Mouse (Mus musculus): ENCODE measurements around the gene Tiam1. TPM values are rescaled to one million over a fixed set of nuclear protein-coding genes. Genes with fewer than 3 reads are reported as not detected.

Tiam1 gene
- total and polyA plus RNA-seq, 2 experiments from 2014 or later: 20.5 to 42.4 TPM

- WGBS: 74% methylated on average over 15 of the region's 15 CpGs
Measured at GRCm38 (mm10) chr16:89830221-89830648, 313.3 kb downstream of the Tiam1 start.

GRCm38 (mm10) chr16:89827496-89828125 is 316.0 kb downstream of the Tiam1 start:
- no peaks in the 10 kb centered on the region for H3K9me3 ChIP-seq (ENCODE audit: low read length)
- WGBS: 63% methylated on average over 17 of the region's 17 CpGs
- peaks cover 3% of the 10 kb centered on the region for H3K36me3 ChIP-seq (ENCODE audit: insufficient read depth)
- TF ChIP-seq CTCF (IDR thresholded peaks at IDR 0.05; ENCODE audit: low read depth): no peak
- H3K4me1 ChIP-seq (ENCODE audit: insufficient read depth): no peaks in the 10 kb centered on the region
- H3K4me3 ChIP-seq (ENCODE audit: low read depth, low read length): no peak overlapping the region
- H3K4me2 ChIP-seq (ENCODE audit: low read depth): no peak overlapping the region
- no peaks in the 10 kb centered on the region for H3K27me3 ChIP-seq (ENCODE audit: insufficient read depth, low read length)
- no peak overlapping the region for H3K9ac ChIP-seq
- ATAC-seq (peak; percentile 81), DNase-seq (peak; percentile 35)
- no peak overlapping the region for H3K27ac ChIP-seq (ENCODE audit: low read depth, low read length)

More at GRCm38 (mm10) chr16:89830221-89830648, 313.3 kb downstream of the Tiam1 start:
- H3K4me2 ChIP-seq (ENCODE audit: low read depth): no peak overlapping the region
- DNase-seq: no peak
- no peak for ATAC-seq
- no peak overlapping the region for H3K27ac ChIP-seq (ENCODE audit: low read depth, low read length)
- no peak overlapping the region for H3K9ac ChIP-seq
- TF ChIP-seq CTCF (IDR thresholded peaks at IDR 0.05; ENCODE audit: low read depth): no peak
- no peaks in the 10 kb centered on the region for H3K9me3 ChIP-seq (ENCODE audit: low read length)
- no peak overlapping the region for H3K4me3 ChIP-seq (ENCODE audit: low read depth, low read length)
- peaks cover 3% of the 10 kb centered on the region for H3K36me3 ChIP-seq (ENCODE audit: insufficient read depth)
- no peaks in the 10 kb centered on the region for H3K27me3 ChIP-seq (ENCODE audit: insufficient read depth, low read length)
- H3K4me1 ChIP-seq (ENCODE audit: insufficient read depth): no peaks in the 10 kb centered on the region

GRCm38 (mm10) chr16:89825875-89826274 is 317.7 kb downstream of the Tiam1 start:
- H3K4me1 ChIP-seq (ENCODE audit: insufficient read depth): no peaks in the 10 kb centered on the region
- no peak for TF ChIP-seq CTCF (IDR thresholded peaks at IDR 0.05; ENCODE audit: low read depth)
- no peak overlapping the region for H3K27ac ChIP-seq (ENCODE audit: low read depth, low read length)
- no peaks in the 10 kb centered on the region for H3K9me3 ChIP-seq (ENCODE audit: low read length)
- DNase-seq (no peak), ATAC-seq (no peak)
- H3K27me3 ChIP-seq (ENCODE audit: insufficient read depth, low read length): no peaks in the 10 kb centered on the region
- no peak overlapping the region for H3K4me3 ChIP-seq (ENCODE audit: low read depth, low read length)
- WGBS: 80% methylated on average over 12 of the region's 12 CpGs
- no peak overlapping the region for H3K9ac ChIP-seq
- no peaks in the 10 kb centered on the region for H3K36me3 ChIP-seq (ENCODE audit: insufficient read depth)
- H3K4me2 ChIP-seq (ENCODE audit: low read depth): no peak overlapping the region

GRCm38 (mm10) chr16:89822882-89823281 is 320.7 kb downstream of the Tiam1 start:
- Histone ChIP-seq H3K9ac (no peak overlapping the region), H3K4me1 (ENCODE audit: insufficient read depth) (peaks cover 4% of the 10 kb centered on the region; the same call in 1 of the 2 replicates), H3K4me2 (ENCODE audit: low read depth) (no peak overlapping the region), H3K27ac (ENCODE audit: low read depth, low read length) (no peak overlapping the region), H3K27me3 (ENCODE audit: insufficient read depth, low read length) (no peaks in the 10 kb centered on the region), H3K36me3 (ENCODE audit: insufficient read depth) (no peaks in the 10 kb centered on the region), H3K4me3 (ENCODE audit: low read depth, low read length) (no peak overlapping the region), H3K9me3 (ENCODE audit: low read length) (no peaks in the 10 kb centered on the region)
- TF ChIP-seq CTCF (IDR thresholded peaks at IDR 0.05; ENCODE audit: low read depth): no peak
- DNase-seq (peak; percentile 52), ATAC-seq (no peak)
- WGBS: 69% methylated on average over 6 of the region's 6 CpGs

- DNase-seq (no peak), ATAC-seq (no peak)
- Histone ChIP-seq H3K36me3 (ENCODE audit: insufficient read depth) (no peaks in the 10 kb centered on the region), H3K27me3 (ENCODE audit: insufficient read depth, low read length) (no peaks in the 10 kb centered on the region), H3K9ac (no peak overlapping the region), H3K4me2 (ENCODE audit: low read depth) (peak overlapping the region; percentile 51), H3K4me3 (ENCODE audit: low read depth, low read length) (no peak overlapping the region), H3K27ac (ENCODE audit: low read depth, low read length) (no peak overlapping the region), H3K4me1 (ENCODE audit: insufficient read depth) (peaks cover 10% of the 10 kb centered on the region; the same call in 1 of the 2 replicates), H3K9me3 (ENCODE audit: low read length) (no peaks in the 10 kb centered on the region)
- whole genome bisulfite sequencing: 39% methylated on average over 4 of the region's 4 CpGs
- no peak for TF ChIP-seq CTCF (IDR thresholded peaks at IDR 0.05; ENCODE audit: low read depth)
Measured at GRCm38 (mm10) chr16:89818661-89819060, 324.9 kb downstream of the Tiam1 start.

GRCm38 (mm10) chr16:89817861-89818630 is 325.5 kb downstream of the Tiam1 start:
- WGBS: 2% methylated on average over 38 of the region's 38 CpGs
- DNase-seq: no peak
- H3K9ac ChIP-seq: peak overlapping the region; percentile 10; the same call in 1 of the 2 replicates

GRCm38 (mm10) chr16:89817301-89817700 is 326.3 kb downstream of the Tiam1 start:
- ATAC-seq (no peak), DNase-seq (no peak)
- no peak overlapping the region for H3K27ac ChIP-seq (ENCODE audit: low read depth, low read length)
- H3K4me3 ChIP-seq (ENCODE audit: low read depth, low read length): no peak overlapping the region
- no peak overlapping the region for H3K9ac ChIP-seq
- H3K27me3 ChIP-seq (ENCODE audit: insufficient read depth, low read length): no peaks in the 10 kb centered on the region
- TF ChIP-seq CTCF (IDR thresholded peaks at IDR 0.05; ENCODE audit: low read depth): no peak
- WGBS: 11% methylated on average over 9 of the region's 9 CpGs
- no peaks in the 10 kb centered on the region for H3K36me3 ChIP-seq (ENCODE audit: insufficient read depth)
- peaks cover 10% of the 10 kb centered on the region; the same call in 1 of the 2 replicates for H3K4me1 ChIP-seq (ENCODE audit: insufficient read depth)
- no peaks in the 10 kb centered on the region for H3K9me3 ChIP-seq (ENCODE audit: low read length)
- H3K4me2 ChIP-seq (ENCODE audit: low read depth): 0 out of 2 replicates have a peak overlapping the region, but pooled peaks have one; percentile 51

More at GRCm38 (mm10) chr16:89817861-89818630, 325.5 kb downstream of the Tiam1 start:
- TF ChIP-seq CTCF (IDR thresholded peaks at IDR 0.05; ENCODE audit: low read depth): no peak
- Histone ChIP-seq H3K4me2 (ENCODE audit: low read depth) (peak overlapping the region; percentile 51), H3K4me3 (ENCODE audit: low read depth, low read length) (peak overlapping the region; percentile 30), H3K27ac (ENCODE audit: low read depth, low read length) (no peak overlapping the region), H3K9me3 (ENCODE audit: low read length) (no peaks in the 10 kb centered on the region), H3K27me3 (ENCODE audit: insufficient read depth, low read length) (no peaks in the 10 kb centered on the region), H3K4me1 (ENCODE audit: insufficient read depth) (peaks cover 10% of the 10 kb centered on the region; the same call in 1 of the 2 replicates), H3K36me3 (ENCODE audit: insufficient read depth) (no peaks in the 10 kb centered on the region)
- ATAC-seq: no peak
